Mouse (Mus musculus) heart, adult 11 months (tissue): Measurements from ENCODE around the gene Rasgrf1.
"Not testable (repeated sequence)": the region's sequence is repeated elsewhere in the genome, so short reads cannot be mapped to it uniquely, and the experiment has no call there.

Source experiments
- DNase-seq: peaks from one replicate; pipeline ENCODE4 v3.0.0; 2022

Gene Rasgrf1

GRCm38 (mm10) chr9:90041556-90041955 lies 131.8 kb downstream of the Rasgrf1 start:
- no peak for DNase-seq

GRCm38 (mm10) chr9:90042906-90043305 lies 133.2 kb downstream of the Rasgrf1 start:
- peak; percentile 89 for DNase-seq

- no peak for DNase-seq
These were observed 135.5 kb downstream of the Rasgrf1 start for GRCm38 (mm10) chr9:90045191-90045590.

- peak; percentile 95 for DNase-seq
These were observed 138.4 kb downstream of the Rasgrf1 start for GRCm38 (mm10) chr9:90047937-90048627.

GRCm38 (mm10) chr9:90053852-90054251 lies 144.1 kb downstream of the Rasgrf1 start, which contains the start of gene Ctsh:
Gene Ctsh, plus strand, starts transcription at chr9:90054152.
- no peak for DNase-seq

- peak; percentile 99 for DNase-seq
These were observed 144.8 kb downstream of the Rasgrf1 start for GRCm38 (mm10) chr9:90054371-90055145.

- DNase-seq, result no peak
These were observed 145.7 kb downstream of the Rasgrf1 start for GRCm38 (mm10) chr9:90055409-90055808.

- no peak for DNase-seq
These were observed 146.2 kb downstream of the Rasgrf1 start for GRCm38 (mm10) chr9:90055911-90056310.

GRCm38 (mm10) chr9:90056716-90057115 lies 147.0 kb downstream of the Rasgrf1 start:
- DNase-seq, result no peak

- DNase-seq, result no peak
These were observed 150.3 kb downstream of the Rasgrf1 start for GRCm38 (mm10) chr9:90059828-90060573.

- no peak for DNase-seq
These were observed 150.8 kb downstream of the Rasgrf1 start for GRCm38 (mm10) chr9:90060574-90060875.

- DNase-seq, result not testable (repeated sequence)
These were observed 151.2 kb downstream of the Rasgrf1 start for GRCm38 (mm10) chr9:90060932-90061331.

- peak; percentile 85 for DNase-seq
These were observed 157.6 kb downstream of the Rasgrf1 start for GRCm38 (mm10) chr9:90067341-90067740.

GRCm38 (mm10) chr9:90068786-90069185 lies 159.1 kb downstream of the Rasgrf1 start:
- DNase-seq, result peak; percentile 79

GRCm38 (mm10) chr9:90069485-90069884 lies 159.8 kb downstream of the Rasgrf1 start:
- DNase-seq, result peak; percentile 73

GRCm38 (mm10) chr9:90070174-90070573 lies 160.5 kb downstream of the Rasgrf1 start:
- no peak for DNase-seq

GRCm38 (mm10) chr9:90075336-90075735 lies 165.6 kb downstream of the Rasgrf1 start:
- no peak for DNase-seq

- DNase-seq, result peak; percentile 75
These were observed 166.4 kb downstream of the Rasgrf1 start for GRCm38 (mm10) chr9:90076131-90076530.
